Mouse (Mus musculus): ENCODE measurements at regions not wholly inside any gene's neighbourhood (a gene's known extent, or its start where the extent isn't known, plus 50 kb on each side); places are given as distances from the start of the nearest gene placed in this dataset.

DNA sequence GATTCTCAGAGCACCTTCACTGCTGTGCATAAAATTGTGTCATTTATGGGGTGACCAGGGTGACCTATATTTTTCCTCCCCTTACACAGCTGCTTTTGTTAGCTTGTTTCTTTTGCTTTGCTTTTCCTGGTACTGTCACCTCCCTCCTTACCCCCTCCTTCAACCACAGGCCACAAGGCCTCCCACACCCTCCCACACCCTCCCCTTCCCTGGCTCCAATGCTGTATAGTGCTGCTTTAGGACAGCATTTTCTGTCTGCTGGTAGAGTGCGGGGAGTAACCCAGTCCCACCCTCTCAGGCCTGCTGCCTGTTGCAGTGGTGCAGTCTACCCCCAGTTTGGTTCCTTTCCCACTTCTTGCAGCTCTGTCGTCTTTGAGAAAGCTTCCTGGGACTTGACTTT, 209.5 kb downstream of the Dcdc2c start:
- H3K27ac ChIP-seq (ENCODE audit: control insufficient read depth, insufficient read depth, low read depth, low read length, poor library complexity), result no peak overlapping the region
- WGBS, result 52% methylated on average over 2 of the region's 2 CpGs

DNA sequence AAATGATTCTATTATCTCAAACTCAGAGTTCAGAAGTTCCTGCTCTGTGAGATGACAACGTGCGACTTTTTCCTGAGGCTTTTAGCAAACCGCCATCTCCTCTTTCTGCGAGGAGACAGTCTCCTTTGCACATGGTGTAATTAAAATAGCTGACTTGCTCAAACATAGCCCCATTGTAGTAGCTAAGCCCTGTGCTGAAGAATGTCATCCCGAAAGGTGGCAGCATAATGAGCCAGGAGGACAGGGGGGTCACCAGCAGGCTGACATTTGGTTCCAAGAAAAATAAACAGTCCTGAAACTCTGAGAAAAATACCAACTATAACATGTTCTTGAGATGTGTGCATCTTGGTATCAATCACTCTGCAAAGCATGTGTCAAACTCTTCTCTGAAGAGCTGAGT, 219.6 kb downstream of the Dcdc2c start:
- Histone ChIP-seq H3K4me3 (replicated peaks; ENCODE audit: control insufficient read depth, low read depth, low read length) (no peak overlapping the region), H3K27ac (ENCODE audit: control insufficient read depth, insufficient read depth, low read depth, low read length, poor library complexity) (no peak overlapping the region), H3K4me1 (ENCODE audit: control insufficient read depth, insufficient read depth, low read length) (no peaks in the 10 kb centered on the region)
- WGBS, result 62% methylated on average over 5 of the region's 5 CpGs
- TF ChIP-seq CTCF (IDR thresholded peaks at IDR 0.05; ENCODE audit: control insufficient read depth, insufficient read depth, low read length) (no peak), POLR2A (IDR thresholded peaks at IDR 0.05; ENCODE audit: borderline replicate concordance, control insufficient read depth, low read depth, low read length) (no peak)

More for the DNA sequence above, 209.5 kb downstream of the Dcdc2c start:
- Histone ChIP-seq H3K4me3 (replicated peaks; ENCODE audit: control insufficient read depth, low read depth, low read length) (no peak overlapping the region), H3K4me1 (ENCODE audit: control insufficient read depth, insufficient read depth, low read length) (no peaks in the 10 kb centered on the region)
- no peak for TF ChIP-seq CTCF (IDR thresholded peaks at IDR 0.05; ENCODE audit: control insufficient read depth, insufficient read depth, low read length)
- TF ChIP-seq POLR2A (IDR thresholded peaks at IDR 0.05; ENCODE audit: borderline replicate concordance, control insufficient read depth, low read depth, low read length), result no peak

DNA sequence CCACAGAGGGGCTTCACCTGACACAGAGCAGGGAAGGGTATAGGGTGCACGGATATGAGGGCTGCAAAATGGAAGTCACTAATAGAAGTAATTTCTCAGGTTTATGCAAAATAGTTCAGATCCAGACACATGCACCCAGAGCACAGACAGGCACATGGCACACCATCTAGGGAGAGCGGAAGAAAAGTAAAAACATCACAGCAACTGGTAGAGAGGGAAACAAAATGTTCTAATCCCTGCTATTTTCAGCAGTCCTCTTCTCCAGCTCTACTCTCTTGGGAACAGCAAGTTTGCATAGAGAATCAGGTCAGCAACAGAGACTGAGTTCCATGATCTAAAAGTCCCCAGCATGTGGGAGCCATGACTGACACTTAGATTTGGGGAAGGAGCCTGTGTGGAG, 220.4 kb downstream of the Dcdc2c start:
- no peaks in the 10 kb centered on the region for H3K4me1 ChIP-seq (ENCODE audit: control insufficient read depth, insufficient read depth, low read length)
- no peak for TF ChIP-seq POLR2A (IDR thresholded peaks at IDR 0.05; ENCODE audit: borderline replicate concordance, control insufficient read depth, low read depth, low read length)
- TF ChIP-seq CTCF (IDR thresholded peaks at IDR 0.05; ENCODE audit: control insufficient read depth, insufficient read depth, low read length), result no peak
- no peak overlapping the region for H3K27ac ChIP-seq (ENCODE audit: control insufficient read depth, insufficient read depth, low read depth, low read length, poor library complexity)
- H3K4me3 ChIP-seq (replicated peaks; ENCODE audit: control insufficient read depth, low read depth, low read length), result no peak overlapping the region
- WGBS, result 78% methylated on average over 2 of the region's 2 CpGs

DNA sequence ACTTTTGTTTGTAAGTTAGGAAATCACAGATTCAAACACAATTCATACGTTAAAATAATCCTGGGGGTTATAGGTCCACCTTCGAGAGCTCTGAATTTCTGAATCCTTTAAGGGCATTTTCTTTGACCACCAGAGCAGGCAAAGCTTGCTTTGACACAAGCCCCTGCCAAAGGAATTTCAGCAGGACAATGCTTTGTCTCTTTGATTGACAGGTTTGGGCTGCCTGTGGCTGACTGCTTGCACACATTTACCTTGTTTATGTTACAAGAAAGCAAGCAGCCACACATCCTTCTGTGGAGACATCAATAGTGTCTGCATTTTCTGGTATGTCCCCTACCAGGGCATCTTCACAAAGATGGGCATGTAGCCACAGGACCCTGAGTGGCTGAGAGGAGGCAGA, 228.5 kb downstream of the Dcdc2c start:
- TF ChIP-seq POLR2A (IDR thresholded peaks at IDR 0.05; ENCODE audit: borderline replicate concordance, control insufficient read depth, low read depth, low read length), result no peak
- no peak for TF ChIP-seq CTCF (IDR thresholded peaks at IDR 0.05; ENCODE audit: control insufficient read depth, insufficient read depth, low read length)
- 58% methylated on average over 2 of the region's 2 CpGs for WGBS
- no peak overlapping the region for H3K27ac ChIP-seq (ENCODE audit: control insufficient read depth, insufficient read depth, low read depth, low read length, poor library complexity)

DNA sequence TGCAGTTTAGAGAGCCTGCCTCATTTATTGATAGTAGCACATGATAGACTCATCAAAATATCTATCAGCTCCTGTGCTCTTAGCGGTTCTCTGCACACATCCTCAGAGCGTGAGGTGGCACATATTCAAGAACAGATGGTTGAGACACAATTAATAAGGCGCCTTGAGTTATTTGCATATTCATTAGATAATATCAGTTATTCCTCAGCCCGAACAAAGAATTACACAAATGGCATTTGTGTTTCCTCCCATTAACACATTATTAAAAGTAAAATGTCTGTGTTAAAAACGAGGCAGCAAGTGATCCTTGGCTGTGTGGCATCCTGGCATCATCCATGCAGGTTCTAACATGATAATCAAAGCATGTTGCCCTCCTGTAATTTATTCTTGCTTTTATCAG, 243.0 kb downstream of the Dcdc2c start:
- TF ChIP-seq POLR2A (IDR thresholded peaks at IDR 0.05; ENCODE audit: borderline replicate concordance, control insufficient read depth, low read depth, low read length) (no peak), CTCF (IDR thresholded peaks at IDR 0.05; ENCODE audit: control insufficient read depth, insufficient read depth, low read length) (no peak)
- 66% methylated on average over 5 of the region's 5 CpGs for WGBS
- no peak overlapping the region for H3K27ac ChIP-seq (ENCODE audit: control insufficient read depth, insufficient read depth, low read depth, low read length, poor library complexity)
- H3K4me3 ChIP-seq (replicated peaks; ENCODE audit: control insufficient read depth, low read depth, low read length), result no peak overlapping the region
- H3K4me1 ChIP-seq (ENCODE audit: control insufficient read depth, insufficient read depth, low read length), result no peaks in the 10 kb centered on the region

More for the DNA sequence above, 228.5 kb downstream of the Dcdc2c start:
- Histone ChIP-seq H3K4me3 (replicated peaks; ENCODE audit: control insufficient read depth, low read depth, low read length) (no peak overlapping the region), H3K4me1 (ENCODE audit: control insufficient read depth, insufficient read depth, low read length) (no peaks in the 10 kb centered on the region)

GRCm38 (mm10) chr12:28302038-28302581, 250.1 kb downstream of the Dcdc2c start:
- H3K4me3 ChIP-seq (replicated peaks; ENCODE audit: control insufficient read depth, low read depth, low read length), result no peak overlapping the region
- WGBS, result 77% methylated on average over 2 of the region's 2 CpGs
- H3K27ac ChIP-seq (ENCODE audit: control insufficient read depth, insufficient read depth, low read depth, low read length, poor library complexity), result no peak overlapping the region
- TF ChIP-seq CTCF (IDR thresholded peaks at IDR 0.05; ENCODE audit: control insufficient read depth, insufficient read depth, low read length) (no peak), POLR2A (IDR thresholded peaks at IDR 0.05; ENCODE audit: borderline replicate concordance, control insufficient read depth, low read depth, low read length) (no peak)
- no peaks in the 10 kb centered on the region for H3K4me1 ChIP-seq (ENCODE audit: control insufficient read depth, insufficient read depth, low read length)

- H3K4me1 ChIP-seq (ENCODE audit: control insufficient read depth, insufficient read depth, low read length), result no peaks in the 10 kb centered on the region
- H3K4me3 ChIP-seq (replicated peaks; ENCODE audit: control insufficient read depth, low read depth, low read length), result no peak overlapping the region
- no peak overlapping the region for H3K27ac ChIP-seq (ENCODE audit: control insufficient read depth, insufficient read depth, low read depth, low read length, poor library complexity)
- 74% methylated on average over 5 of the region's 5 CpGs for WGBS
- TF ChIP-seq POLR2A (IDR thresholded peaks at IDR 0.05; ENCODE audit: borderline replicate concordance, control insufficient read depth, low read depth, low read length) (no peak), CTCF (IDR thresholded peaks at IDR 0.05; ENCODE audit: control insufficient read depth, insufficient read depth, low read length) (no peak)
These were observed 263.8 kb downstream of the Dcdc2c start for GRCm38 (mm10) chr12:28288376-28288896.

- Histone ChIP-seq H3K27ac (ENCODE audit: control insufficient read depth, insufficient read depth, low read depth, low read length, poor library complexity) (no peak overlapping the region), H3K4me3 (replicated peaks; ENCODE audit: control insufficient read depth, low read depth, low read length) (no peak overlapping the region), H3K4me1 (ENCODE audit: control insufficient read depth, insufficient read depth, low read length) (no peaks in the 10 kb centered on the region)
- no peak for TF ChIP-seq POLR2A (IDR thresholded peaks at IDR 0.05; ENCODE audit: borderline replicate concordance, control insufficient read depth, low read depth, low read length)
- no peak for TF ChIP-seq CTCF (IDR thresholded peaks at IDR 0.05; ENCODE audit: control insufficient read depth, insufficient read depth, low read length)
- 75% methylated on average over 3 of the region's 3 CpGs for WGBS
These were observed 296.7 kb downstream of the Dcdc2c start for GRCm38 (mm10) chr12:28255524-28255923.

DNA sequence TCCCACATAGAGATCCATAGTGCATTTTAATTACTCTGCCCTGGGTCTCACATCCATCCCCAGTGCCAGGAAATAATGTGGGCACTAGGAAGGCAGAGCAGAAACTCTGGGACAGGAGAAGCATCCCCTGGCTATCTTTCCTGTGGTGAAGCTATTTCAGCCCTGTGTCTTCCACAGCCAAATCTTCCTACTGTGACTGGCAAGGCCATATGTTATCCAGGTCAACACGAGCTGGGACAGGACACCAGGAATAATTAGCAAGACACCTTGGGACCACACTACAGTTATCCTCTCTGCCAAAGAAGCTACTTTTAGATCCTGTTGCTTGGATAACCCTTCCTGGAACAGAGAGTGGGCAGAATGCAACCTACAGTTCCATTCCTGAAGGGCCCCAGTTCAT, 301.7 kb downstream of the Dcdc2c start:
- H3K27ac ChIP-seq (ENCODE audit: control insufficient read depth, insufficient read depth, low read depth, low read length, poor library complexity), result no peak overlapping the region

More for the DNA sequence above, 301.7 kb downstream of the Dcdc2c start:
- TF ChIP-seq POLR2A (IDR thresholded peaks at IDR 0.05; ENCODE audit: borderline replicate concordance, control insufficient read depth, low read depth, low read length) (no peak), CTCF (IDR thresholded peaks at IDR 0.05; ENCODE audit: control insufficient read depth, insufficient read depth, low read length) (no peak)
- 53% methylated on average over 1 of the region's 1 CpGs for WGBS
- H3K4me3 ChIP-seq (replicated peaks; ENCODE audit: control insufficient read depth, low read depth, low read length), result no peak overlapping the region
- H3K4me1 ChIP-seq (ENCODE audit: control insufficient read depth, insufficient read depth, low read length), result no peaks in the 10 kb centered on the region

Measured in bone marrow, adult 2 months (tissue).